Mouse (Mus musculus) lung, adult 2 months (tissue): ENCODE measurements around the gene Spint2.

ENCODE experiments used
- CTCF ChIP-seq: fragments of 200-500 bp; IDR thresholded peaks from 2 replicates; pipeline ENCODE4 v1.5.1; 2011; ENCODE audit warnings: mild to moderate bottlenecking, low read length, control low read depth; ENCODE audit not compliant: insufficient read depth
- POLR2A ChIP-seq: fragments of 200-500 bp; IDR thresholded peaks from 2 replicates; pipeline ENCODE4 v1.6.1; 2011; ENCODE audit warnings: low read depth, mild to moderate bottlenecking, control low read depth, low read length, borderline replicate concordance; ENCODE audit errors: extremely low read depth

DNA sequence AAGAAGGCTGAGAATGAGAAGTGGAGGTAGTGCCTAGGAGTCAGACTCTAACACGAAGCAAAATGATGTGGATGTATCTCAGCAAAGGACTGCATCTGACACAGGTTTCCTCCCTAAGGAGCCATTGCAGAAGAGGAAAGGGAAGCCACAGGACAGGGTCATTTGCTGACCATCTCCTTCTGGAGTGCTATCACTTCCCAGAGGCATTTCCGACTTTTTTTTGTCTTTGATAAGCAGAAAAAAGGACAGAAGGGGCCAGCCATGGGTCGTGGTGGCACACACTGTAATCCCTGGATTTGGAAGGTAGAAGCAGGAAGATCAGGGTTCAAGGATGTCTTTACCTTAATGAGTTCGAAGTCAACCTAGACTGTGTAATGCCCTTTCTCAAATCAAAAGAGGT lies 45.1 kb downstream of the Spint2 start:
- TF ChIP-seq CTCF, result no peak
- TF ChIP-seq POLR2A, result no peak
